Mouse (Mus musculus): ENCODE measurements around the gene Crkl.

Gene Crkl

DNA sequence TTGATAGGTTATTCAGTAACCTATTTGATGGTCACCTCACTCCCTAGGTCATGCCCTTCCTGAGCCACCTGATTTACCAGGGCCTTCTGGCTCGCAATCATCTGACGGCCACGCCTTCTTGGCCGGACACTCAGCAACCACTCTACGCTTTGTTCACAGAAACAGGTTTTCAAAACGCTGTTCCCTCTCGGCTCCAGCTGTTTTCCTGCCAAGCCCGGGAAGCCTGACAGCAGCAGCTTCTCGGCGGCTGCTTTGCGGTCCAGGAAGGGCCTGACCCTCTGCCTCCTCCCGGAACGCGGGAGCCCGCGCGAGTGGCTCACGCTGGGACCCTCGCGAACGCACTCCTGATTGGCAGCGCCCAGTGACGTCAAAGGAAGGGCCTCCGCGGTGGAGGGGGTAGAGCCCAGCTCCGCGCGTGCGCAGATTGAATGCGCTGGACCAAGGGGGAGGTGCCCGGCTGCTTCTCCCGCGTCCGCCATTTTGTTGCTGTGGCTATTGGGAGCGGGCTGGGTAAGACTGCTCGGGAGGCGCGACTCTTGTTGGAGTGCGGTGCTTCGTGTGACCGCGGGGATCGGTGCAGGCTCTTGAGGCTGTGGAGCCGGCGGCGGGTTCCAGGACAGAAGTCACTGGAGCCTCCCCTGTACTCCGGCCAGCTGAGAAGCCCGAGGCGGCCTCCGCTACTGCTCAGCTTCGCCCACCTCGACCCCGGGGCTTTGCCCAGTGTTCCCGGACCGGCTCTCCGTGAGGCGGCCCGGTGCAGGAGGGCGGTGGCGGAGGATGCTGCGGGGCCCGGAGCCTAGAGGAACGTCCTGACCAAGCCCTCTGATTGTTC is at the start of gene Crkl:
Gene Crkl (plus strand): TSS at position 447 of the 832 bp plus-strand sequence.
- DNase-seq (ENCODE audit: low spot score in 2 of 2) = peak; percentile 97 to 98

GRCm38 (mm10) chr16:17402855-17403254 is 48.9 kb upstream of the Crkl start:
- peak in 1 of 2 experiments; percentile 18 for DNase-seq (ENCODE audit: low spot score in 2 of 2)

- peak; percentile 88 to 91 for DNase-seq (ENCODE audit: low spot score in 2 of 2)
These were observed 46.5 kb upstream of the Crkl start for GRCm38 (mm10) chr16:17405271-17405696.

GRCm38 (mm10) chr16:17405736-17406443 is 45.9 kb upstream of the Crkl start, which contains the start of the genes Snap29 and Pi4ka:
TSS of gene Snap29 (plus strand) at chr16:17405986.
TSS of gene Pi4ka (minus strand) at chr16:17406314.
- DNase-seq (ENCODE audit: low spot score in 2 of 2) = peak; percentile 99 to 100

- peak in 1 of 2 experiments; percentile 10 for DNase-seq (ENCODE audit: low spot score in 2 of 2)
These were observed 45.1 kb upstream of the Crkl start for GRCm38 (mm10) chr16:17406512-17407231.

GRCm38 (mm10) chr16:17409046-17409445 is 42.7 kb upstream of the Crkl start:
- no peak for DNase-seq (ENCODE audit: low spot score in 2 of 2)

DNA sequence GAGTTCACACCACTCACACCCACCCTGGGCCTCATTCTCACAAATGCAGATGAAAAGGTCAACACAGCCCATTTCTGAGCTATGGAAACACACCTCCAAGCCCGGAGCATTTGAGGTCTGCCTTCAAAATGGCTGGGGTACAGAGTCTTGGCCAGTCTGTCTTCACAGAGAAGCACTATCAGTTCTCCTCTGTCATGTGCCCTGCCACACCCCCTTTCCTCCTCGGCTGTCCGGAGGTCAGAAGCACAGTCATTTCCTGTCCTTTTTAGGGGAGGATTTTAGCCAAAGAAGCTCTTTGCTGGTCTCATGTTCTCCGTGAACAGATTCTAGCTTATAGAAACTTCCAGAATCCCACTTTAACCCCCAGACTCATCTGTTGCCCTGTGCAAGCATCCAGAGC is 41.6 kb upstream of the Crkl start:
- DNase-seq (ENCODE audit: low spot score in 2 of 2) = no peak

GRCm38 (mm10) chr16:17423021-17423420 is 28.8 kb upstream of the Crkl start:
- DNase-seq (ENCODE audit: low spot score in 2 of 2) = no peak

- DNase-seq (ENCODE audit: low spot score in 2 of 2) = no peak
These were observed 19.2 kb upstream of the Crkl start for GRCm38 (mm10) chr16:17432576-17432975.

GRCm38 (mm10) chr16:17452373-17452715 is 557 bp downstream of the Crkl start:
- peak in 1 of 2 experiments; percentile 41 for DNase-seq (ENCODE audit: low spot score in 2 of 2)

- DNase-seq (ENCODE audit: low spot score in 2 of 2) = no peak
These were observed 5.1 kb downstream of the Crkl start for GRCm38 (mm10) chr16:17456901-17457300.

- DNase-seq (ENCODE audit: low spot score in 2 of 2) = no peak
These were observed 8.5 kb downstream of the Crkl start for GRCm38 (mm10) chr16:17460254-17460653.

DNA sequence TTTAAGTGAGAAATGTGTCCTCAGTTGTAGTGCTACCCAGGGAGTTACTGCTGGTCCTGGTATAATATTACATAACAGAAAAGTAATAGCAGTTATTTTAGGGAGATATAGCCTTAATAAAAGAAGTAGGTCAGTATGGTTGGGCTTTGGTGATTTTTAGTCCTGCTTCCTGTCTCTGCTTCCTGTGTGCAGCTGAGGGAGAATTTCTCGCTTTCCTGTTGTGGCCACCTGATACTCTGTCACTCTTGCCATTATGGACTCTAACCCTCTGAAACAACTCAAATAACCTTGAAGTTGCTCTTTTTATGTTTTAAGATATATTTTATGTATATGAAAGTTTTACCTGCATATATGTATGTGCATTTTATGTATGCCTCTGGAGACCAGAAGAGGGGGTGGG is 9.8 kb downstream of the Crkl start:
- no peak for DNase-seq (ENCODE audit: low spot score in 2 of 2)

- DNase-seq (ENCODE audit: low spot score in 2 of 2) = no peak
These were observed 11.4 kb downstream of the Crkl start for GRCm38 (mm10) chr16:17463184-17463583.

GRCm38 (mm10) chr16:17466875-17467663 is 15.3 kb downstream of the Crkl start:
- no peak for DNase-seq (ENCODE audit: low spot score in 2 of 2)

GRCm38 (mm10) chr16:17472498-17472897 is 20.7 kb downstream of the Crkl start:
- DNase-seq (ENCODE audit: low spot score in 2 of 2) = no peak

DNA sequence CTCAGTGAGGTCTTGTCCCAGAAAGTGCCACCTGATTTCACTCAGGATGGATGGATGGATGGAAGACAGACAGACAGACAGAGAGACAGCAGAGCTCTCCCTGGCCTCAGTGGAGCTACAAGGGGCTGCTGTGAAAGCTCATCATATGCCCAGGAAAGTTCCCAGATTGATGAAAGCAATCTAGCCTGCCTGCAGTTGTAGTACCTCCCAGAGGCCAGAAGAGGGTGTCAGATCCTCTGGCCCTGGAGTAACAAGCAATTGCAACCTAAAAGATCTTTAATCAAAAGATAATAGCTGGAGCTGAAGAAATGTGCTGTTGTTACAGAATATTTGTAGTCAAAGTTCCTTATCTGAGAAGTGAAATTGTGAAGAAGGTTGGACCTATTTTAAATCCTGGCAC is 22.3 kb downstream of the Crkl start:
- DNase-seq (ENCODE audit: low spot score in 2 of 2) = peak in 1 of 2 experiments; percentile 59

- no peak for DNase-seq (ENCODE audit: low spot score in 2 of 2)
These were observed 23.0 kb downstream of the Crkl start for GRCm38 (mm10) chr16:17474761-17475160.

- DNase-seq (ENCODE audit: low spot score in 2 of 2) = no peak
These were observed 23.5 kb downstream of the Crkl start for GRCm38 (mm10) chr16:17475326-17475725.

DNA sequence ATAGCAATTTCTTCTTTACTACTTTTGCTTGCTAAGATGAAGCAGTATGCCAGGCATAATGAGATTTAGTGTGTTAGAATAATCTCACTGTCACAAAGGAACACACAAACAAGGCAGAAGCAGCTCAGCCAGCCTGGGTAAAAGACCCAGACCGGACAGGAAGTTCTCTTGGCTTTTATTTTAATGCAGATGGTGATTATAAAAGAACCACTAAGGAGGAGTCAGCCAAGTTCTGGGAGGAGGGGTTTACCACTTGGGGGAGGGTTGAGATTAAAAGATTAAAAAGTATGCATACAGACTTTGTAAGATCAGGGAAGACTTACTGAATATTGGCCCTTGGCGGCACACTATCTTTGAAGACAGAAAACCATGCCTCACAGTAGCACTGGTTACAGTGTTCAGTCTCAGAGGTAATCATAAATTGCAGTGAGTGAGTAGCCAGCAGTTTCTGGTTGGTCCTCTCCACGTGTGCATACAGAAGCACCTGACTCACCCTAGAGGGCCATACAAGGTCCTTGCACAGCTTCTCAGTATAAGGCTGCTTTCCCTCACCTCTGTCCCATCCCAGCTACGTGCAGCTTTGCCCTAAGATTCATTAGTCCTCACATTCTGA is 26.6 kb downstream of the Crkl start:
- DNase-seq (ENCODE audit: low spot score in 2 of 2) = no peak

DNA sequence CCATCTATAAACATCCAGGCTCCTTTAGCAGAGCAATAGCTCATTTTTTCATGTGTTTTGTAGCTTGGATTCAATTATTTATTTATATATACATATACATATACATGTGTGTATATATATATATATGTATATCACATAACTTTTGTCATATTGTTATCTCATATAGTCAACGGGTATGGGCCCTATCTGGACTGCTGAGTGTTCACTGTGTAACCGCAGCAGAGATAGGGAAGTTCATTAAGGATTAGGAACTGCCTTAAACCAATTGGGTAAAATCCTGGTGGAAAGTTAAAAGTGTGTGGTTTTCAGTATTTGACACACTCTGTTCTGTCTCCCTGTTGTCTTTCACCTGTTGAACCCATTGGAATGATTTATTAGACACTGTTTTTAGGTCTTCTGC is 29.7 kb downstream of the Crkl start:
- DNase-seq (ENCODE audit: low spot score in 2 of 2) = no peak
